Mouse (Mus musculus): ENCODE measurements around the gene Scgb2b24.

Gene Scgb2b24

GRCm38 (mm10) chr7:33739212-33739611, at the start of gene Scgb2b24:
Gene Scgb2b24, minus strand, starts transcription at chr7:33739312.
- no peak for DNase-seq

DNA sequence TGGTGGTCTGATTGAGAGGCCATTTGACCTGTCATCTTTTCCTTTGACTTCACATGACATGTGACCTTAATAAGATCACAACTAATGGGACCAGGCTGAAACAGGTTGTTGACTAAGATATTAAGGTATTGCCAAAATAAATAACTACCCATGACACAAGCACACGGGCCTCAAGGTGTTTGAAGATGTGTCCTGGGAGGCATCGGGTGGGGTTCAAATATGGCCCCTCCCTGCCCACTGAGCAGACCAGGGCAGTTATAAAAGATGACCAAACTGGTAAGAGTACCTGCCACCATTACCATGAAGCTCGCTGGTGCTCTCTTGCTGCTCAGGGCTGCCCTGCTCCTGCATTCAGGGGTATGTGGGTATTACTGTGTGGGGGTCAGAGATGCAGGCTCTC, 4.4 kb upstream of the Scgb2b24 start, which contains the start of gene Scgb1b24:
Gene Scgb1b24 (plus strand): TSS at position 301 of the 400 bp plus-strand sequence.
- DNase-seq: no peak

- DNase-seq: no peak
These were observed 49.2 kb downstream of the Scgb2b24 start for GRCm38 (mm10) chr7:33689864-33690263.
